Mouse (Mus musculus): ENCODE measurements around the gene Armc10.
"Not testable (repeated sequence)": the region's sequence is repeated elsewhere in the genome, so short reads cannot be mapped to it uniquely, and the experiment has no call there.

The Armc10 gene

GRCm38 (mm10) chr5:21667191-21668137, 21.9 kb downstream of the Armc10 start:
- DNase-seq = no peak

GRCm38 (mm10) chr5:21669307-21669706, 23.7 kb downstream of the Armc10 start:
- no peak for DNase-seq

GRCm38 (mm10) chr5:21672812-21673635, 27.4 kb downstream of the Armc10 start:
- no peak for DNase-seq

DNA sequence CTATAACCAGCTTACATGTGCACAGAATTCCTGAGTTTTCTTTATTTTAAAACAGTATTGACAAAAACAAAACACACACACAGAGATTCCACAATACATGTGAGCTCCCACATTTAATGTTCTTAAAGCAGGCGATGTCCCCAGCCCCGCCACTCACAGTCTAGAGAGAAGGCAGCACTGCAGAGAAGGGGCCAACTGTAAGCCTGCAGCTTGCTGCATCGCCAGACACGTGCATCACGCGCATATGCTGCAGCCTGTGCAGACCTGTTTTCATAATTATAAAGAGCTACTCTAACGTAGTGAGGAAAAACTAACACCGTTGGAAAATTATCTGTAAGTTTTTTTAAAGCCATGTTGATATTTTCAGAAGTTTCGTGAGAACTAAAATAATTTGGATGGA, 28.1 kb downstream of the Armc10 start:
- DNase-seq = no peak

- DNase-seq = no peak
Observed at GRCm38 (mm10) chr5:21675019-21675418, 29.4 kb downstream of the Armc10 start.

GRCm38 (mm10) chr5:21675494-21675893, 29.9 kb downstream of the Armc10 start:
- DNase-seq = no peak

DNA sequence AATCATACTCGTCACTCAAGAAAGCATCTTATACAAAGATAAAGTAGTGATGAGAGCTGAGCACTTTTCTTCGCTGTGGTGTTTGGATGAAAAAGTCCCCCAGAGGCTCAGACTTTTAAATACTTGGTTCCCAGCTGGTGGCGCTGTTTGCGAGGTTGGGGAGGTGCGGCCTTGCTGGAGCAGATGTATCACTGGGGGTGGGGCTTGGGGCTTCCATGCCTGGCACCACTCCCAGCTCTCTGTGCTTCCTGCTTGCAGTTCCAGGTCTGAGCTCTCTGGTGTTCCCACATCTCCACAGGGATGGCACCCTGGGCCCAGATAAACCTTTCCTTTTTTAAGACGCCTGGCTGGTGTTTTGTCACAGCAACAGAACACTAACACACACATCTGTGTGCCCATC, 32.3 kb downstream of the Armc10 start:
- DNase-seq = peak; percentile 52

DNA sequence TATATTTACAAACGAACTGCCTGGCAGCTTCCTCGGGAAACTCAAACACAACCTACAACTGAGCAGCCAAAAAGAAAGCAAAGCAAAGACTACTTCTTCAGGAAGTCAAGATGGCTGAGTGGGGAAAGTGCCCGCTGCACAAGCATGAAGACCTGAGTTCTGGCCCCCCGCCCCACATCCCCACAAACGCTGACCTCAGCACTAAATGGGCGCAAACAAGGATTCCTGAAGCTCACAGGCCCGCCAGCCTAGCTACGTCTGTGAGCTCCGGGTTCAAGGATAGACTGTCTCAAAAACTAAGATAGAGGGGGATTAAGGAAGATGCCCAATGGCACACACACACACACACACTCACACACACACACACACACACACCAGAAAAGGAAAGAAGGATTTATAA, 32.8 kb downstream of the Armc10 start:
- no peak for DNase-seq

GRCm38 (mm10) chr5:21680029-21680428, 34.4 kb downstream of the Armc10 start:
- no peak for DNase-seq

- DNase-seq = peak; percentile 60
Observed at GRCm38 (mm10) chr5:21680940-21681339, 35.3 kb downstream of the Armc10 start.

DNA sequence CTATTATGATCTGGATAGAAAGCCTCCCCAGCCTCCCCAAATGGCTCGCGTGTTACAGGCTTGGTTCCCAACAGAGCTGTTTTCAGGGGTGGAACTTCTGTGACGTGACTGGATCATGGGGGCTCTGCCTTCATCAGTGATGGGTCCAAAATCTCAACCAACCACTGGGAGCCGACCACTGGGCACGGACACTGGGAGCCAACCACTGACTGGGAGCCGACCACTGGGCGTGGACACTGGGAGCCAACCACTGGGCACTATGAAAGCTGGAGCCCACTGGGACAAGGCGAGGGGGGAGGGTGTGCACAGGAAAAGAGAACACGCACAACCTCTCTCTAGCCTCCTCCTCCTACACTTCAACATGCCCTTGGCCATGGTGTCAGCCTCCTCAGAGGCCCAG, 38.2 kb downstream of the Armc10 start:
- no peak for DNase-seq

- no peak for DNase-seq
Observed at GRCm38 (mm10) chr5:21685001-21685400, 39.4 kb downstream of the Armc10 start.

DNA sequence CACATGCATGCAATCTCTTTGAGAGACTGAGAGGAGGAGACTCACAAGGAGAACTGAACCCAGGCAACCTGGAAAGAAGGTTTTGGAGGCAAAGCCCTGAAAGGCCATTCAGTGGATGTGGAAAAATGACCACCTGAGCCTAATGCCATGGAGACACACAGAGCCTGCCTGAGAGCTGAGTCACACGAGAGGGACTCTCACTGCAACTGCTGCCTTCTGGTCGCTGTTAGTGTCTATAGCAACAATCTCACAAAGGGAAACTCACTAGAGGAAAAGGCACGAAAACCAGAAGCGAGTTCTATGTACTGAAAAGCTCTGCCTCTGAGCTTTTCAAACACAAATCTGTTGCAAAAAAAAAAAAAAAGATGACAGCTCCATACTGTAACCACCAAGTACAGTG, 41.4 kb downstream of the Armc10 start:
- DNase-seq = peak; percentile 60

GRCm38 (mm10) chr5:21692230-21692629, 46.6 kb downstream of the Armc10 start:
- no peak for DNase-seq

GRCm38 (mm10) chr5:21693372-21693870, 47.8 kb downstream of the Armc10 start:
- no peak for DNase-seq

- DNase-seq = no peak
Observed at GRCm38 (mm10) chr5:21694854-21695490, 49.4 kb downstream of the Armc10 start.

DNA sequence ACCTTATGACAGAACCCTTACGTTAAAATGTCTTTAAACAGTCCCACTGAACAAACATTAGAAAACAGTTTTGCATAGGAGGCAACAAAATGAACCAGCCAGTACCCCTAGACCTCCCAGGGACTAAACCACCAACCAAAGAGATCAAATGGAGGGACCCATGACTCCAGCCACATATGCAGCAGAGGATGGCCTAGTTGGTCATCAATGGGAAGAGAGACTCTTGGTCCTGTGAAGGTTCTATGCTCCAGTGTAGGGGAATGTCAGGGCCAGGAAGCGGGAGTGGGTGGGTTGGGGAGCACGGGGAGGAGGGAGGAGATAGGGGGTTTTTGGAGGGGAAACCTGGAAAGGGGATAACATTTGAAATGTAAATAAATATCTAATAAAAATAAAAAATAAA, 53.9 kb downstream of the Armc10 start:
- not testable (repeated sequence) for DNase-seq

GRCm38 (mm10) chr5:21700272-21700821, 54.7 kb downstream of the Armc10 start:
- no peak for DNase-seq

DNA sequence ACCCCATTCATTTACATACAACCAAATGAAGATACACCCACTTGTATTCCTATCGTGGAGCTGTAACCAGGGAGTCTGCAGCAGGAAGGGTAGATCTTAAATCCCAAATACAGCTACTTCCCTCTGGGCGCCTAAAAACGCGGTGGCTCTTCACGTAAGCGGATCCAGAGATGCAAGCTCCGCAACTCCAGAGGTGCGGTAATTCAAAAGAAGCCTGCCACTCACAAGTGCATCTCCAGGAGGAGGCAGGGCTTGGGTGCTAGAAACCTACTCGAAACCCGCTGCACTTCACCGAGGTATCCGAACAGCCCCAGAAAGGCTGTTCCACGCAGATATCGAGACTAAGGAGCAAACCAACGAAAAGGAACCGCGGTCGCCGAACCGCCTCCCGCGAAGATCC, 55.3 kb downstream of the Armc10 start:
- no peak for DNase-seq

DNA sequence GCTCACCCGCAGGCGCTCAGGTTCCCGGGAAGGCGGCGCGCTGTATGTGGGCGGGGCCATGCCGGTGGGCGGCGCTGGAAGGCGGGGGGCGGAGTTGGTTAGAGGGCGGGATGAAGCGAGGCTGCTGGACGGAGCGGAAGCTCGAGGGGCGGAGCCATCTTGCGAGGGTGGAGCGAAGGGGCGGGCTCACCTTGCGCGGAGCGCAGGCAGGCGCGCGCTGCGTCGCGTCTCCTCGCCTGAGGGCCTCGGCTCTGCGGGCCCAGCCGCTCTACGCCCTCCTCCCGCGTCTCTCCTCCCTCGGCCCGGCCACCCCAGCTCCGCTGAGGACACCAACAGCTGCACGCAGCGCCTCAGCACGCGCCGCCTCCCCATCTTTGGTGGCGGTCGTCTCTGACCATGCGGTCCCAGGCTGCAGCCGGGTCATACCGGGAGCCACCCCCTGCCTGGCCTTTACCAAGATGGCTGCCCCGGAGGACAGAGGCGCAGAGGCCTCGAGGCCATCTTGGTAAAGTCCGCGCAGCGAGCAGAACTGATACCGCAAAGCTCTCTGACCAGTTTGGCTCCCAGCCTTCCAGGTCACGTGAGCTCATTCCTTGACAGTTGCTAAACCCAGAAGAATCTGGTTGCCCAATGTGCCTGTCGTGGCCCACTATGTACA, 55.9 kb downstream of the Armc10 start, which contains the start of gene Napepld:
Gene Napepld, minus strand, starts transcription at position 46 of the 658 bp plus-strand sequence.
- peak; percentile 97 for DNase-seq

DNA sequence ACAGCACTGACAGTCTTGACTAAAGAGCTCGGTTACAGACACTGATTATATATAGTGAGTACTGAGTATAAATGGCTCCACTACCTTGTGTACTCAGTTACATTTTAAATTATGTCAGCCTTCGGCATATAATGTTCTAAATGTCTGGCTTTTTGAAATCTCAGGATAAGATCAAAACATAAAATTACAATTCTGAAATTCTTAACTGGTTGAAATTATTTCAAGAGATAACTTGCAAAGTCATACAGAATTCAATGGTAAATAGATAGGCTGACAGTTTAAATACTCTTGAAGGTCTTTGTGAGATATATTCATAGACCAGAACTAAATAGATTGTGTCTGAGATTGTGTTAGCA, 56.4 kb downstream of the Armc10 start:
- DNase-seq = no peak

DNA sequence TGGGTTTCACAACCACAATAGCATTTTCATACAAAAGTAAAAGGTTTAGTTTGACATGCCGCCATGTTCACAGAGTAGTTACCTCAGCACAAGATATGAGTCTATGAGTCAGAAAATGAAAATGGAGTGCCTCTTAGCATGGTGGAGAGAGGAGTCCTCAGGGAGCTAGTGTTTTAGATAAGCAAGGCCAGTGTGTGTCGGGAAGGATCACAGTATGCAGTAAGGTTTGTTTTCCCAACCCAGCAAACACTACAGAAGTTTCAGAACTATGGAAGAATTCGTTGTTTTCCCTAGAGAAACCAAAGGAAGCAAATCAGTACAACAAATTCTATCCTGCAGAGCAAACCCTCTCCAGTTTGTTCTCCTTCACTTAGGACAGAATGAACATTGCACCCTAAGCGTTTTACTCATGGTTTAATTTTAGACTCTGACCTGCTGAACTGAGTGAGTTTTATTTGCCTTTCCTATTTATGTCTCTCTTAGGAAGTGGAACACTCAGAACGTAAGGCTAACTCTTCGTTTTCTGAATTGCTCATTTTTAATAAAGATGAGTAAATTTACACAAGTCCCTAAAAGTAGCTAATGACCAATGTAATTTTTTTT, 57.4 kb downstream of the Armc10 start:
- no peak for DNase-seq
